Mouse (Mus musculus) G1E (cell line): ENCODE results near the gene Mea1. TPM values are rescaled to one million over a fixed set of nuclear protein-coding genes. Genes with fewer than 3 reads are reported as not detected.

Experiments used
- ATAC-seq: 2 replicates; pipeline ENCODE4 v1.8.0; 2016; ENCODE audit warnings: mild to moderate bottlenecking; ENCODE audit not compliant: insufficient number of reproducible peaks, poor library complexity, low FRiP score, severe bottlenecking; ENCODE audit errors: extremely low read depth
- DNase-seq: peaks from one replicate; pipeline ENCODE4 v3.0.0; 2012; ENCODE audit warnings: low spot score
- H3K27me3 ChIP-seq: 2 replicates; pipeline ENCODE4 v1.6.1; 2012; ENCODE audit warnings: mild to moderate bottlenecking, low read length, inconsistent platforms; ENCODE audit not compliant: insufficient read depth
- H3K36me3 ChIP-seq: replicated peaks from 2 replicates; pipeline ENCODE3; 2012; ENCODE audit warnings: mild to moderate bottlenecking, inconsistent platforms
- H3K4me1 ChIP-seq: 2 replicates; pipeline ENCODE4 v1.6.1; 2012; ENCODE audit warnings: low read depth, low read length, inconsistent platforms, mixed read lengths; ENCODE audit not compliant: insufficient read depth
- H3K4me3 ChIP-seq: 2 replicates; pipeline ENCODE4 v1.5.1; 2012; ENCODE audit warnings: low read depth, mild to moderate bottlenecking, inconsistent platforms, low read length, moderate library complexity, mixed read lengths
- H3K9me3 ChIP-seq: replicated peaks from 2 replicates; pipeline ENCODE4 v1.6.1; 2012; ENCODE audit warnings: inconsistent platforms
- CTCF ChIP-seq: IDR thresholded peaks from 2 replicates; pipeline ENCODE4 v1.5.1; 2012; ENCODE audit warnings: low read depth, low read length, inconsistent platforms, mixed read lengths
- GATA1 ChIP-seq: IDR thresholded peaks from 2 replicates; pipeline ENCODE4 v1.6.1; 2012; ENCODE audit warnings: borderline replicate concordance, low read length, inconsistent platforms, mixed read lengths
- GATA2 ChIP-seq: IDR thresholded peaks from 2 replicates; pipeline ENCODE4 v1.6.1; 2012; ENCODE audit warnings: low read depth, low read length, inconsistent platforms, borderline replicate concordance
- POLR2AphosphoS5 ChIP-seq: IDR thresholded peaks from 2 replicates; pipeline ENCODE4 v1.6.1; 2012; ENCODE audit warnings: low read depth, low read length, inconsistent platforms; ENCODE audit not compliant: insufficient replicate concordance
- TAL1 ChIP-seq: conservative IDR thresholded peaks from 2 replicates; pipeline ENCODE4 v1.6.1; 2012; ENCODE audit warnings: low read depth, low read length, inconsistent platforms, mixed read lengths
- polyA plus RNA-seq: library from polyadenylated mRNA; stranded (reverse); fragments of >175 nt; gene quantifications from 2 replicates; pipeline ENCODE4 v1.2.3, GENCODE M21; 2012
- total RNA-seq, 2 experiments: library from RNA; stranded (forward) in 1 of 2; stranded (reverse) in 1 of 2; fragments of 200-1000 nt in 1 of 2; fragments of >200 nt in 1 of 2; fragmentation: Nextera tagmentation in 1 of 2; gene quantifications; 2 replicates each; pipeline ENCODE4 v1.2.3; 2014 to 2017

The Mea1 gene
- total and polyA plus RNA-seq, 3 experiments, result 42.4 to 105 (median 79.5) TPM

- ATAC-seq (no peak), DNase-seq (peak; percentile 53)
- Histone ChIP-seq H3K4me1 (peaks cover 57% of the 10 kb centered on the region), H3K27me3 (no peaks in the 10 kb centered on the region), H3K36me3 (peaks cover 76% of the 10 kb centered on the region), H3K9me3 (no peaks in the 10 kb centered on the region), H3K4me3 (peak overlapping the region; percentile 87)
- TF ChIP-seq GATA2 (no peak), TAL1 (no peak), POLR2AphosphoS5 (no peak), CTCF (no peak; the same call in 1 of the 2 replicates), GATA1 (no peak)
Measured at GRCm38 (mm10) chr17:46679843-46680759, 1.5 kb downstream of the Mea1 start.

GRCm38 (mm10) chr17:46680760-46681373, 2.3 kb downstream of the Mea1 start, which contains the start of gene Klhdc3:
Klhdc3 (minus strand) TSS chr17:46680914.
- Histone ChIP-seq H3K9me3 (no peaks in the 10 kb centered on the region), H3K27me3 (no peaks in the 10 kb centered on the region), H3K4me1 (peaks cover 54% of the 10 kb centered on the region), H3K4me3 (peak within 1 kb of the TSS; percentile 87), H3K36me3 (peaks cover 76% of the 10 kb centered on the region)
- ATAC-seq (peak; percentile 95), DNase-seq (peak; percentile 90)
- no peak for TF ChIP-seq TAL1
- no peak for TF ChIP-seq GATA1
- no peak for TF ChIP-seq POLR2AphosphoS5
- no peak for TF ChIP-seq GATA2
- no peak for TF ChIP-seq CTCF

- DNase-seq (no peak), ATAC-seq (no peak)
- no peak for TF ChIP-seq GATA2
- TF ChIP-seq TAL1, result no peak
- no peak for TF ChIP-seq POLR2AphosphoS5
- no peak for TF ChIP-seq GATA1
- no peak for TF ChIP-seq CTCF
- H3K4me3 ChIP-seq, result peak overlapping the region; percentile 87
- H3K36me3 ChIP-seq, result peaks cover 76% of the 10 kb centered on the region
- peaks cover 50% of the 10 kb centered on the region for H3K4me1 ChIP-seq
- H3K27me3 ChIP-seq, result no peaks in the 10 kb centered on the region
- no peaks in the 10 kb centered on the region for H3K9me3 ChIP-seq
Measured at GRCm38 (mm10) chr17:46681466-46682118, 3.0 kb downstream of the Mea1 start.

GRCm38 (mm10) chr17:46682654-46683389, 4.2 kb downstream of the Mea1 start:
- H3K36me3 ChIP-seq, result peaks cover 76% of the 10 kb centered on the region
- peaks cover 49% of the 10 kb centered on the region for H3K4me1 ChIP-seq
- TF ChIP-seq CTCF, result no peak
- no peak for TF ChIP-seq TAL1
- TF ChIP-seq GATA1, result no peak
- TF ChIP-seq GATA2, result no peak
- no peak for TF ChIP-seq POLR2AphosphoS5
- no peaks in the 10 kb centered on the region for H3K9me3 ChIP-seq
- DNase-seq (no peak), ATAC-seq (no peak)
- H3K27me3 ChIP-seq, result no peaks in the 10 kb centered on the region
- H3K4me3 ChIP-seq, result no peak overlapping the region

- H3K27me3 ChIP-seq, result no peaks in the 10 kb centered on the region
- ATAC-seq (no peak), DNase-seq (no peak)
- H3K36me3 ChIP-seq, result peaks cover 91% of the 10 kb centered on the region
- no peak for TF ChIP-seq TAL1
- no peak for TF ChIP-seq GATA2
- no peak for TF ChIP-seq POLR2AphosphoS5
- TF ChIP-seq CTCF, result no peak
- TF ChIP-seq GATA1, result no peak
- no peak overlapping the region for H3K4me3 ChIP-seq
- peaks cover 26% of the 10 kb centered on the region for H3K4me1 ChIP-seq
- H3K9me3 ChIP-seq, result no peaks in the 10 kb centered on the region
Measured at GRCm38 (mm10) chr17:46685913-46686312, 7.3 kb downstream of the Mea1 start.
